Mouse (Mus musculus): ENCODE data around the gene Mylpf.
"Not testable (repeated sequence)": the region's sequence is repeated elsewhere in the genome, so short reads cannot be mapped to it uniquely, and the experiment has no call there.

Gene Mylpf

DNA sequence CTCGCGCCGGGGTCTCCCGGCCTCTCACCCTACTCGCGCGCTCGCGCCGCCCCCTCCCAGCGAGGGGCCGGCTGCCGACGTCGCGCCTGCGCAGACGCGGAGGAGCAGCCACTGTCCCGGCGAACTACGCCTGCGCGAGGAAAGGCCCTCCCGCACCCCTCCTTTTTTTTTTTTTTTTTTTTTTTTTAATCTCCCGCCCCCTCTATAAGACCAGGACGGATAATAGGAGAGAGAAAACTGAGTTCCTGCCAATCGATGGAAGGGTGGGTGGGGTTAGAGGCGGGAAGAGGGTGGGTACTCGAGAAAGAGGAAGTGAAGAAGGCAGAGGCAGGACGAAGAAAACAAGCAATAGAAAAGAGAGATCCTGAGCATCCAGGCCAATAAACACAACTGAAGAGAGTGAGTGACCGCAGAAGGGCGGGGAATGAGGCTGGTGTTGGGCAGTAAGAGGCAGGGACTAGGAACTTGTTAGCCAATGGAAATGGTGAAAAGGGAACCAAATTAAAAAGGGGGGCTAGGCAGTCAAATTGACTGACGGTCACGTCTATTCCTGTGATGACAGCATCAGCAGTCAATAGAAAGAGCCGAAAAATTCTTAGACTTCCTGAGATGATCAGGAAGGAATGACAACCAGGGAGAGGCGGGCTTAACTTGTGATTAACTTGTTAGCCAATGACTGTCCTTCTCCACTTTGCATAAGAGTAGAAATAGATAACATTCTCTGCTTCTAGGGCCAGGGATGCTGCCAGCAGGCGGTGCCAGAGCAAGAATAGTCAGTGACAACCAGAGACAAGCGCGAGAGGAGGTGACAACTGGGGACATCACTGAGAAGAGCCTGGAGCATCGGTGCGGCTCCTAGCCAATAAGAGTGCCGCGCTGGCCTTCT lies at the start of gene Mylpf:
Mylpf (plus strand) TSS at position 338 of the 886 bp plus-strand sequence.
- peak; percentile 86 for DNase-seq (ENCODE audit: low read depth, low spot score)

- DNase-seq (ENCODE audit: low read depth, low spot score), result no peak
These were observed 46.1 kb upstream of the Mylpf start for GRCm38 (mm10) chr7:127162546-127162945.

GRCm38 (mm10) chr7:127164002-127164401 lies 44.7 kb upstream of the Mylpf start:
- DNase-seq (ENCODE audit: low read depth, low spot score), result no peak

DNA sequence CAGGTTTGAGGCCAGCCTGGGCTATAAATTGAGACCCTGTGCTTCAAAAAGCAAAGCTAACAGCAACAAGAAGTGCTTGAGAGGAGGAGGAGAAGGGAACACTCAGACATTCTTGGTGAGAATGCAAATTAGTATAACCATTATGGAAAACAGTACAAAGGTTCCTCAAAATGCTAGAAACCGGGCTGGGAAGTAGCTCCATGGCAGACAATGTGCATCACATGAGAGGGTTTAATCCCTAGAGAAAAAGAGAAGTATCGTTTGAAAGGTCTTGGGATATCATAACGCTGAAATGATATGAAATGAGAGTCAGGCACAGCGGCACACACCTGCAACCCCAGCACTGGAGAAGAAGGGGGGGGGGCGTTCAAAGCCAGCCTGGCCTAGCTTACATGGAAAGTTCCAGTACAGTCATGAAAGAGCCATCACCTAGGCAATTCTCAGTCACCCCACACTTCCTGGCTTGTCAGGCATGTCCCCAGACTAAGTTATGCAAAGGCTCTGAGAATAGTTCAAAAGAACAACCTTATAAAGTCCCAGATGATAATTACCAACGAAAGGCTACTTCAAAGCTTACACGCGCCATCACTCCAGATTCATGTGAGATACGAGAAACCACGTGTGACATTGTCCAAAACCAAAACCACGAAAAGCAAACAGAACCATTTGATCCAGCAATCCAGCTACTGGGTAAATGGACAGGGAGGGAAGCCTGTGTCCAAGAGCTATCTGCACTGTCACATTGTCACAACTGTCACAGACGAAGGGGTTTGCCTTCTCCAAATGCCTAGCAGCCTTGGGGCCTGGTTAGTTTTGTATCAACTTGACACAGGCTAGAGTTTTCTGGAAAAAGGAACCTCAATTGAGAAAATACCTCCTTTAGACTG lies 42.8 kb upstream of the Mylpf start:
- DNase-seq (ENCODE audit: low read depth, low spot score), result no peak

DNA sequence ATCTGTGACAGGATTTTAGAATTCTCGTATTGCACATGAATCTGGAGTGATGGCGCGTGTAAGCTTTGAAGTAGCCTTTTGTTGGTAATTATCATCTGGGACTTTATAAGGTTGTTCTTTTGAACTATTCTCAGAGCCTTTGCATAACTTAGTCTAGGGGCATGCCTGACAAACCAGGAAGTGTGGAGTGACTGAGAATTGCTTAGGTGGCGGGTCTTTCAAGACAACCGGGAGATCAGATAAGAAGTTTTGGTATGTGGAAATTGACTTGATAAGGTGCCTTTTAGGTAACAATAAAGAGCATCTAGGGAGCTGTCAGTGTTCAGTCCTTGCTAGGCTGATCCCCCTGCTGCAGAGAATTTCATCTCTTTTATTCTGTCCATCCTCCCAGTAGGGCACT lies 42.2 kb upstream of the Mylpf start:
- no peak for DNase-seq (ENCODE audit: low read depth, low spot score)

DNA sequence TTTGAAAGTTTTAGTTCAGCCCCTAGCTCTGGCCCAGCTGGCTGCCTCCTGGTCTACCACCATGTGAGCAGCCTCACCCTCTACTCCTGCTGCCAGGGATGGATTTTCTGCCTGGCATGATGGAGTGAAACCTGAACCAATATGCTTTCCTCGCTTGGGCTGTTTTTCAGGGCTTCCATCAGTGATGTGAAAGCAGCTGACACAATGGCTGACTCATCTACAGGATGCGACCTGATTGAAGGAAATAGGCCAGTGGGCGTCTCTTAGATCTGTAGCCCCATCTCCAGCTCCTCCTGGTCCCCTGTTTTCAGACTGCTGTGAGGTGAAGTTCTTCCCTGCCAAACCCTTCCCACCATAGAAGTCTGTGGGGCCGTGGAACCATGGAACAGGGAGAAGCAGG lies 31.8 kb upstream of the Mylpf start:
- DNase-seq (ENCODE audit: low read depth, low spot score), result no peak

DNA sequence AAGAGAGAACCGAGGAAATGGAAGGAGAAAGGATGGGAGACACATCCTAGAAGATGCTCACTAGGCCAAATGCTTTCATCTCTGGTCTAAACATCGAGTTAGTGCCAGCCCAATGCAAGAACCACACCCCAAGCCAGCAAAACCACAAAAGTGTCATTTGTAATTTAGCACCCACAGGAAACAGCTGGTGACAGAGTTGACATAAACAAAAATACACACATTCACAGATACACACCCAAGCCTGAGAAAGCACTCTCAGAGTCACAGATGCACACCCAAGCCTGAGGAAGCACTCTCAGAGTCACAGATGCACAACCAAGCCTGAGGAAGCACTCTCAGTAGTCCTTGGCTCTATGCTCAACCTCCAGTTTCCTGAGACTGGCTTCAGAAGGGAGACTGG lies 27.9 kb upstream of the Mylpf start:
- no peak for DNase-seq (ENCODE audit: low read depth, low spot score)

DNA sequence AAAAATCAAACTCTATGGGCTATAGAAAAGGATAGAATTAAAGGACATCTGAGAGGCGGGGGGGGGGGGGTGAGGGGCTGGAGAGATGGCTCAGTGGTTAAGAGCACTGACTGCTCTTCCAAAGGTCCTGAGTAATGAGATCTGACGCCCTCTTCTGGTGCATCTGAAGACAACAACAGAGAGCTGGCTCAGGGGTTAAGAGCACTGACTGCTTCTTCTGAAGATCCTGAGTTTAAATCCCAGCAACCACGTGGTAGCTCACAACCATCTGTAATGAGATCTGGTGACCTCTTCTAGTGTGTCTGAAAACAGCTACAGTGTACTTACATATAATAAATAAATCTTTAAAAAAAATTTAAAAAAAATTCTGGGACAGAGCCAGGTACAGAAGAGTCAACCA lies 27.0 kb upstream of the Mylpf start:
- DNase-seq (ENCODE audit: low read depth, low spot score), result not testable (repeated sequence)

DNA sequence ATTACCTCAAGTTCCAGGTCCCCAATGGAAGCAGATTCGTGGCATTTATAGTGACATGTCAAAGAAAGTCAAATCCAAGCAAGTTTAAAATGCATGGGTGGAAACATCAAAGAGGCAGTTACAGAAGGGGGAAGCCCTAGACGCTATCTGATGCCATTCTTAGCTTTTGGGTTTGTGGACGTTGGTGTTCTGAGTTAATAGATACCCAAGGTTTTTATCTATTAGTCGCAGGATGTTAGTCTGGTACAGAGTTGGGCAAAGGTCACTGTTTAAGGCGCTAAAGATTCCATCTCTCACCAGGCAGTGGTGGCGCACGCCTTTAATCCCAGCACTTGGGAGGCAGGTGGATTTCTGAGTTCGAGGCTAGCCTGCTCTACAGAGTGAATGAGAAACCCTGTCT lies 25.3 kb upstream of the Mylpf start:
- no peak for DNase-seq (ENCODE audit: low read depth, low spot score)

DNA sequence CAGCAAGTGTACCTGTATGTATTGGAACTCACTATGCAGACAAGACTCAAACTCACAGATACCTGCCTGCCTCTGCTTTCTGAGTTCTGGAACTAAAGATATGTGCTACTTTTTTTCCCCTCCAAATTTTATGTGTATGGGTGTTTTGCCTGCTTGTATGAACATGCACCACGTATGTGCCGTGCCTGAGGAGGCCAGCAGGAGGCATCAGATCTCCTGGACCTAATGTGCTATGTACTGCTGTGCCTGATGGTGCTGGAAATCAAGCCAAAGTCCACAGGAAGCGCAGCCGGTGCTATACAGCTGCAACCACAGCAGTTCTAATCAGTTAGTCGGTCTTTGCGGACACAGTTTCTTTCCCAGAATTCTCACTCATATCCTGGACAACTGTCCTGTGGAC lies 24.9 kb upstream of the Mylpf start:
- DNase-seq (ENCODE audit: low read depth, low spot score), result no peak

DNA sequence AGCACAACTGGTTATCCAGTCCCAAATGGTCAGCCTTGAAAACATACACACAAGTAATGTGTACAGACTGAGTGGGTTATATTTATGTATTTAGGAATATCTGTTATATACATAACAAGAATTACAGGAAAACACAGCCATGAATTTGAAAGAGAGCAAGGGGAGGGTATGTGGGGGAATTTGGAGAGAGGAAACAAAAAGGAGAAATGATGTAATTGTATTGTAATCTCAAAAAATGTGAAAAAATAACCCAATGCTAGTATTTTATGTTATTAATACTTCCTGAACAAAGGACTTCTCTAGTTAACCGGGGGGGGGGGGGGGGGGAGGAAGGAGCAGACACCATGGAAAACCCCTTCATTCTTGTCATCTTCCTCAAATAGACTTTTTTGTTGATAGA lies 24.0 kb upstream of the Mylpf start:
- no peak for DNase-seq (ENCODE audit: low read depth, low spot score)

DNA sequence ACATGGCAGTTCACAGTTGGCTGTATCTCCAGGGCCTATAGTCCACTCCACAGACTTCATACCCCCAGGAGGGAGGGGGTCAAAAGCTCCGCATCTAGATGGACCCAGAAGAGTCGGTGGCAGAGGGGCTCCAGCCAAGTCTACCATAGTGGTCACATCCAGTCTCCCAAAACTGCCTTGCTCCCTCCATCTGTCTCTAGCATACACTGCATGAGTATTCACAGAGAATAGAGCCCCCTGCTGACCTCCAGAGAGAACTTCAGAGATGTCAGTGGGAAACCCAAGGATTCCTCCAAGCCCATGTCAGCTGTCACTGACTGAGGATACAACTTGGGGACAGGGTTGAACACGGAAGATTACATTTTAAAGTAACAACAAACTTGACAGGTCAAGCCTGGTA lies 23.1 kb upstream of the Mylpf start:
- no peak for DNase-seq (ENCODE audit: low read depth, low spot score)

DNA sequence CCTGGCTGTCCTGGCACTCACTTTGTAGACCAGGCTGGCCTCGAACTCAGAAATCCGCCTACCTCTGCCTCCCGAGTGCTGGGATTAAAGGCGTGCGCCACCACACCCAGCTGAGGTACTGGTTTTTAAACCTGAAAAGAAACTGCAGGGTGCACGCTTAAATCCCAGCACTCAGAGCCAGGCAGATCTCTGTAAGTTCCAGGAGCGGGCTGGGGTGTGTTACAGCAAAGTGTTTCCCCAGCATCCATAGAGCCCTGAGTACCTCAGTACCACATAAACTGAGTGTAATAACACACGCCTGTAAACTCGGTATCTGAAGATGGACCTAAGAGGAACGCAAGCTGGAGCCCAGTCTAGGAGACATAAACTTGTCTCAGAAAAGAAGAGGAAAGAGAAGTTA lies 21.3 kb upstream of the Mylpf start:
- DNase-seq (ENCODE audit: low read depth, low spot score), result no peak

DNA sequence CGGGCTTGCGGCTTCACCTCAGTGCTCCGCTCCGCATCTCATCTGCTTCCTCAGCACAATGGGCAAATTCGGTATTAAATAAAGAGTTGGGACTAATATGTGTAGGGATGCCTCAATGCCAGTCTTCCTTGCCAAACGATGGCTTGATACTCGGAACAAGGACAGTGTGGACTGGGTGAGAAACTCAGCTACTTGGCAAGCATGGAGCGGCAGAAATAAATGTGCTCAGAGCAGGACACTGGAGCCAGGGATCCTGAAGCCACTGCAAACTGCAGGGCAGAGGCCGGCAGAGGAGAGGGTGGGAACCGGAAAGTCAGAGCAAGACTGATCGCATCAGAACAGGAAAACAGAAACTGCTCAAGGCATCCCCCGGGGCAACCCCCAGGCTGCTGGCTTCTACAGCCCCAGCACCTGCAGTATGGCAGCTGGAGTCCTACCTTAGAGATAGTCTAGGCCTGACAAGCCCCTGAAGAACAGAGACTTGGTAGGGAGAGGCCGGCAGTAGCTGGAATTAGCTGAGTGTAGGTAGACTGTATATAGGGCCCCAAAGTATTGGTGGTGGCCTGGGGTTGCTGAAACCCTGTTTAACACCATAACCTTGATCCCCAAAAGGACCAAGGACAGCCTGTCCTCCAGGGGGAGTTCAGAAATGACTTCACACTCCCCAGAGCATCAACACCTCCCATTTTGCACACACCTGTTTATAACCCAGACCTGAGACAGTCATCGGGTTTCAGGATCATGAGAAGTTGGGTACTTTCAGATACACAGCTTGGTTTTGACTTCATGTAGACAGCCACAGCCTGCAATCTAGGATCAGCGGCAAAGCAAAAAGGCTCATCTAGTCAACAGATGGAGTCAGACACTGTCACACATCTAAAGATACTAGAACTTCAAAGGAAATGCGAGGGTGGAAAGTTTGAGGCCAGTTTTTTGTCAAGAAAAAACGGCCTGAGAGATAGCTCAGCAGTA lies 20.1 kb upstream of the Mylpf start:
- no peak for DNase-seq (ENCODE audit: low read depth, low spot score)

- no peak for DNase-seq (ENCODE audit: low read depth, low spot score)
These were observed 18.0 kb upstream of the Mylpf start for GRCm38 (mm10) chr7:127190672-127191071.

DNA sequence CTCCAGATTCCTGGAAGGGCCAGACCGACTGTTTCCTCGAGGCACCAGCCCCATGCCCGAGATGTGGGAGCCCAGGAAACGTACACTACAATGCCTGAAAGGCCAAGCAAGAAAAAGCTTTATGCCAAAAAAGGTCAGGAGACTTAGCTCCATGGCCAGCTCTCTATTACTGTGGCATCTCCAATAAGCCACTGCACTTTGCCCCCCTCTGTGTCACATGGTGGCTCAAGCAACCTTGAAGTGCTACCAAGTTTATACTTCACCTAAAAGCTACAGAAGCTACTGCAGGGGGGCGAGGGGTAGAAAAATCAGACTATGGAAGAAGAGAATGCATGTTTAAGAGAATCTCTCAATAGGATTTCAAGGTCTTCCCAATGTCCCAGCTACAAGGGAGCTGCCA lies 15.7 kb upstream of the Mylpf start:
- no peak for DNase-seq (ENCODE audit: low read depth, low spot score)

GRCm38 (mm10) chr7:127194011-127194632 lies 14.6 kb upstream of the Mylpf start:
- no peak for DNase-seq (ENCODE audit: low read depth, low spot score)

GRCm38 (mm10) chr7:127194633-127195029 lies 14.1 kb upstream of the Mylpf start:
- DNase-seq (ENCODE audit: low read depth, low spot score), result no peak

GRCm38 (mm10) chr7:127195544-127196295 lies 13.0 kb upstream of the Mylpf start, which contains the start of gene Cd2bp2:
TSS of gene Cd2bp2 (minus strand) at chr7:127196050.
- DNase-seq (ENCODE audit: low read depth, low spot score), result peak; percentile 89

DNA sequence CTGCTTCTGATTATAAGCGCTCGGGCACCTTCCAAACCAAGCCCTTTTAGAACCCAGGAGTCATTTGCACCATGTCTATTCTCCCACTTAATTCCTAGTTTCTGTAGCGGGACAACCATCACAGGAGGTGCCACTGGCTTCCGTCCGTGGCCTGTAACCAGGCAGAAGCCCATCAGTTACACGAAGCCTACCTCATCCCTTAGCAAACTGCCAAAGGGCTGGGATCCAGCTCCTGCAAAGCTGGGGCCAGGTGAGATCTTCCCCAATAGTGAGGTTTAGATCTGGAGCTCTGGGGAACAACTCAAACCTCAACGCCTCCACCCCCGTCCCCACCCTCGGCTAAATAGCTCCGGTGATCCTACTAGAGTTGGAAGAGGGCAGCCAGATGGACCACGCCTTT lies 12.2 kb upstream of the Mylpf start:
- no peak for DNase-seq (ENCODE audit: low read depth, low spot score)
